Mouse (Mus musculus): ENCODE measurements around the gene Cnga1. TPM values are rescaled to one million over a fixed set of nuclear protein-coding genes. Genes with fewer than 3 reads are reported as not detected.

Cnga1 gene
- polyA plus RNA-seq, 1 experiment from 2014 or later, result not detected

DNA sequence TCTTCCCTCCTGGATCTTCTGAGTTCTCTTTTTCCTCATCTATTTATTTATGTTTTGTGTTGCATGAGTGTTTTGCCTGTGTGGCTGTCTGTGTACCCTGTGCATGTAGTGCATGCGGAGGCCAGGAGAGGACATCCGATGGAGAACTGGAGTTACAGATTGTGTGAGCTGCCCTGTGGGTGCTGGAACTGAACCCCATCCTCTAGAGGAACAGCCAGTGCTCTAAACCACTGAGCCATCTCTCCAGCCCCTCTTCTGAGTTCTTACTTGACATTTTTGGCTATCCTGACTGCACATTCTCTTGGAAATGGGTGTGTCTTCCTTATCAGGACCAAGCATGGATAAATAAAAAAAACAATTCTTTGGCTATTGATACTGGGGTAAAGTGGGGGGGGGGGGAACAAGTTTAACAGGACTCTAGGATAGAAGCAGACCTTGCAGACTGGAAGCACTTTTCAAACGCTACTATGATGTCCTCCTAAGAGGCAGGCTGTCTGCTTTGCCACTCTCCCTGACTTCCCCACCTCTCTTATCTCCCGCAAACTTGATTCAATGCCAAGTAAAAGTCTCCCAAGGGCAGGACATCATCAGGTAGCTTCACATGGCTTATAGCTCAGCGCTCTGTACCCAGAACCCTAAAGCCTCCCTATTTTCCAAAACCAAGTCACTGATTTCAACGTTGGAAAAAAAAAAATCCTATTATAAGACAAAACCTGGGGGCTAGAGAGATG is 17.1 kb upstream of the Cnga1 start:
- no peaks in the 10 kb centered on the region for H3K36me3 ChIP-seq
- WGBS (ENCODE audit: insufficient replicate concordance), result 41% methylated on average over 6 of the region's 6 CpGs

GRCm38 (mm10) chr5:72658375-72658774 is 14.3 kb upstream of the Cnga1 start:
- no peak overlapping the region for H3K4me2 ChIP-seq
- peaks cover 14% of the 10 kb centered on the region for H3K4me1 ChIP-seq (replicated peaks)
- ATAC-seq (ENCODE audit: low read depth), result no peak
- no peaks in the 10 kb centered on the region for H3K9me3 ChIP-seq (replicated peaks)
- H3K4me3 ChIP-seq (replicated peaks), result no peak overlapping the region
- H3K27me3 ChIP-seq, result no peaks in the 10 kb centered on the region
- no peak for DNase-seq
- WGBS (ENCODE audit: insufficient replicate concordance), result 71% methylated on average over 13 of the region's 13 CpGs
- no peak overlapping the region for H3K27ac ChIP-seq
- H3K36me3 ChIP-seq, result no peaks in the 10 kb centered on the region
- no peak overlapping the region for H3K9ac ChIP-seq

More for the DNA sequence above, 17.1 kb upstream of the Cnga1 start:
- ATAC-seq (ENCODE audit: low read depth), result peak; percentile 55; the same call in 1 of the 2 replicates
- Histone ChIP-seq H3K4me2 (no peak overlapping the region), H3K9me3 (replicated peaks) (no peaks in the 10 kb centered on the region), H3K27ac (no peak overlapping the region), H3K4me1 (replicated peaks) (peaks cover 21% of the 10 kb centered on the region), H3K4me3 (replicated peaks) (no peak overlapping the region), H3K9ac (no peak overlapping the region), H3K27me3 (no peaks in the 10 kb centered on the region)
- no peak for DNase-seq

DNA sequence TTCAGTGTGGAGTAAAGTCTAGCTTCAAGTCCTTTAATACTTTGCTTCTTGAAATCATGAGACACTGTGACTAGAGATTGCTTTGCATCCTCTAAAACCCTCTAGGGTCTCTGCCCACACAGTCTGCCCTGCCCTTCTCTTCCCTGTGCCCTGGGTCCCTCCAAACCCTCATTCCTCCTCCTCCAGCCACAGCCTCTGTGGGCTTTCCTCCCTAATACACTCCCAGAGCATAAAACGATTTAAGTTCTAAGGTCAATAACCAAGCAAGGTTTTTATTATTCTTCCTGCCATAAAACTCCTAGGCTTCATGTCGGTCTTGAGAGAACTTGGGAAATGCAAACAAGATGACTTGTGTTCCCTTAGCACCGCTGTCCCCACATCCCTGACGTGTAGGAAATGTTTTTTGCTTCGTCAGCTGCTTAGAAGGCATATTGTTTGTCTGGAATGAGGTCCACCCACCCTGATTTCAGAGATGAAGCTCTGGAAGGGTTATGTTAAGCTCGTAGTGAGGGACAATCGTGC is 12.3 kb upstream of the Cnga1 start:
- H3K9me3 ChIP-seq (replicated peaks), result no peaks in the 10 kb centered on the region
- H3K4me1 ChIP-seq (replicated peaks), result peaks cover 10% of the 10 kb centered on the region
- H3K27me3 ChIP-seq, result no peaks in the 10 kb centered on the region
- H3K36me3 ChIP-seq, result no peaks in the 10 kb centered on the region
- DNase-seq (no peak), ATAC-seq (ENCODE audit: low read depth) (no peak)
- no peak overlapping the region for H3K4me2 ChIP-seq
- H3K27ac ChIP-seq, result no peak overlapping the region
- H3K4me3 ChIP-seq (replicated peaks), result no peak overlapping the region
- no peak overlapping the region for H3K9ac ChIP-seq
- WGBS (ENCODE audit: insufficient replicate concordance), result 41% methylated on average over 7 of the region's 7 CpGs

DNA sequence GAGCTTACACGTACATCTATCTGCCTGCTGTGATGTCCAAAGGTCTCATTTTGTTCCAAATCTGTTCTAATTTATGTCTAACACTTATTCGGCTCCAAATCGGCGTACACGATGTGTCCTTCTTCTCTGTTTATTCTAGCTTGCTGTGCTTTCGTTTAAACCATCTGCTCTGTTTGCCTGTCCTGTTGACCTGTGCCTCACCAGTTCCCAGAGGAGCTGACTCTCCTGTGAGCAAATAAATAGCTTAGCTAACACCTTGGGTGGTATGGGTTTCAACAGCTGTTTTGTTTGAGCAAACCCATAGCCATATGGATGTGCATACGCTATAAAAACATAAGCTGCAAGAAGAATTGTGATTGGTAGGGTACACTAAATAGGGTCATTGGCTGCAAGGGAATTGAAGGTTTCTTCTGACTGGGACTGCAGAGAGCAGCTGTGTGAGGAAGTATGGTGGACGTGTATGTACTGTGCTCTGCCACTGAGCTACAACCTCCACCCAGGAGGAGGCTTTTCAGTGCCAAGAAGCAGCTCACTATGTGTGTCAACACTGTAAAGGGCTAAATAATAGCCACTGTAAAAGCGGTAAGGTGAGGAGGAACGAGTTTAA is 9.1 kb upstream of the Cnga1 start:
- no peak overlapping the region for H3K9ac ChIP-seq
- ATAC-seq (ENCODE audit: low read depth) (peak; percentile 45; the same call in 1 of the 2 replicates), DNase-seq (no peak)
- H3K36me3 ChIP-seq, result no peaks in the 10 kb centered on the region
- peaks cover 16% of the 10 kb centered on the region; the same call in 1 of the 2 replicates for H3K27me3 ChIP-seq
- peaks cover 5% of the 10 kb centered on the region; the same call in 1 of the 2 replicates for H3K4me1 ChIP-seq (replicated peaks)
- WGBS (ENCODE audit: insufficient replicate concordance), result 58% methylated on average over 10 of the region's 10 CpGs
- H3K4me2 ChIP-seq, result no peak overlapping the region
- no peaks in the 10 kb centered on the region for H3K9me3 ChIP-seq (replicated peaks)
- H3K4me3 ChIP-seq (replicated peaks), result no peak overlapping the region
- no peak overlapping the region; the same call in 1 of the 2 replicates for H3K27ac ChIP-seq

DNA sequence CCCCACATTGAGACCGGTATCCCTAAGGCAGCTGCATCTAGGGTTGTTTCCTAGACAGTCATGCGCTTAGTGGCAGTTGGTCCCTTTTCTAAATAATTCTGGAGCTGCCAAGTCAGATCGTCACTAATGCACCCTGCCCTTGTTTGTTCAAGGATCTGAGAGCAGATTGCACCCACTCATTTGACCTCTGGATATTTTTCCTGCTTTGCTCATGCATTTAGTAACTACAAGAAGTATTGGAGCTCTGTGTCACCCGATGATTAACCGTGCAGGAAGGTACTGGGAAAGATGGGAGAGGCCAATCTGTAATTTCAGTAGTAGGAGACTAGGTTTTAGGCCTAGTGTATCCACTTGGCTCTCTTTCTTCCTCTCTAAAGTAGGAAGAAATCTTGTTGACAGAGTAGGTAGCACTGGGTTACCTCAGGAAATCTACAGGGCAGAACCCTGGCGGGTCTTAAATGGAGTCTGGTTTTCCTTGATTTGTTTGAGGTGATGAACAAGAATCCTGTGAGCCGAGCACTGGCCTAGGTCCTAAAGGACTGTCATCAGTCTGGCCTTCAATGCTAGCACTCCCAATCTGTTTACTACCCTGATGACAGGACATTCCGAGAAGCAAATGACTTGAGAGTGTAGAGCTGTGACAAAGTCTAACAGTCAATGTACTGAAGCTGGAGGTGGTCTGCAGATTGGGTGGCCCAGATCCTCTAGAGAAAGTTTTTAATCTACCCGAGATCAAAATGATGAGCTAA is 5.1 kb upstream of the Cnga1 start:
- peaks cover 34% of the 10 kb centered on the region for H3K27me3 ChIP-seq
- no peak overlapping the region for H3K27ac ChIP-seq
- no peaks in the 10 kb centered on the region for H3K9me3 ChIP-seq (replicated peaks)
- H3K4me1 ChIP-seq (replicated peaks), result peaks cover 16% of the 10 kb centered on the region
- 0 out of 2 replicates have a peak, but pooled peaks have one; percentile 22 for ATAC-seq (ENCODE audit: low read depth)
- WGBS (ENCODE audit: insufficient replicate concordance), result 64% methylated on average over 9 of the region's 9 CpGs
- no peak overlapping the region for H3K9ac ChIP-seq
- H3K4me3 ChIP-seq (replicated peaks), result no peak overlapping the region
- H3K4me2 ChIP-seq, result peak overlapping the region; percentile 80; the same call in 1 of the 2 replicates
- no peaks in the 10 kb centered on the region for H3K36me3 ChIP-seq
- DNase-seq, result no peak

- peak overlapping the region; percentile 59 for H3K4me3 ChIP-seq (replicated peaks)
- 6% methylated on average over 18 of the region's 18 CpGs for WGBS (ENCODE audit: insufficient replicate concordance)
- no peaks in the 10 kb centered on the region for H3K36me3 ChIP-seq
- no peaks in the 10 kb centered on the region for H3K9me3 ChIP-seq (replicated peaks)
- H3K4me1 ChIP-seq (replicated peaks), result peaks cover 16% of the 10 kb centered on the region
- no peak overlapping the region for H3K27ac ChIP-seq
- peak overlapping the region; percentile 80 for H3K4me2 ChIP-seq
- ATAC-seq (ENCODE audit: low read depth) (peak; percentile 60), DNase-seq (no peak)
- peak overlapping the region; percentile 50 for H3K9ac ChIP-seq
- H3K27me3 ChIP-seq, result peaks cover 34% of the 10 kb centered on the region
Observed at GRCm38 (mm10) chr5:72647958-72648595, 4.0 kb upstream of the Cnga1 start.

GRCm38 (mm10) chr5:72647418-72647907 is 3.4 kb upstream of the Cnga1 start, which contains the start of gene Nipal1:
Gene Nipal1, plus strand, starts transcription at chr5:72647795.
- DNase-seq (peak; percentile 63), ATAC-seq (ENCODE audit: low read depth) (peak; percentile 86)
- no peaks in the 10 kb centered on the region for H3K9me3 ChIP-seq (replicated peaks)
- peak within 1 kb of the TSS; percentile 80 for H3K4me2 ChIP-seq
- WGBS (ENCODE audit: insufficient replicate concordance), result under 1% methylated on average over 25 of the region's 25 CpGs
- H3K4me1 ChIP-seq (replicated peaks), result peaks cover 16% of the 10 kb centered on the region
- H3K27ac ChIP-seq, result no peak within 1 kb of the TSS
- peaks cover 34% of the 10 kb centered on the region for H3K27me3 ChIP-seq
- H3K36me3 ChIP-seq, result no peaks in the 10 kb centered on the region
- H3K4me3 ChIP-seq (replicated peaks), result peak within 1 kb of the TSS; percentile 59
- H3K9ac ChIP-seq, result peak within 1 kb of the TSS; percentile 50

DNA sequence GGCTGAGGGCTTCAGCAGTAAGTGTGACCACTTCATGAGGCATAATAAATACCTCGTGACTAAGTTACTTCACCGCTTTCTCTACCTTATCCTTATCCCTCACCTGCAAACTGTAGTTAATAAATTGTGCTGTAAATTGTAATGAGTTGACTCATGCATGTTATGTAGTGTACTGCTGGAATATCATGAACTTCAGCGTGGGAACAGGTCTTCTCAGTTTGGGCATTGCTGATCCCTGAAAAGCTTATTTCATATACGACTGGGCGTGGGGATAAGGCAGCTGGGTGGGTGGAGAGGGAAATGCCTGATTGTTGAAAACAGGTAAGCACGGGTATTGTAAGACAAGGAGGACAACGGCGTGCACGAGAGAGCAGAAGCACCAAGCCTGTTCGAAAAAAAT is 2.9 kb upstream of the Cnga1 start:
- DNase-seq, result no peak
- peak overlapping the region; percentile 80 for H3K4me2 ChIP-seq
- no peaks in the 10 kb centered on the region for H3K9me3 ChIP-seq (replicated peaks)
- ATAC-seq (ENCODE audit: low read depth), result no peak
- 28% methylated on average over 10 of the region's 10 CpGs for WGBS (ENCODE audit: insufficient replicate concordance)
- no peak overlapping the region for H3K27ac ChIP-seq
- no peak overlapping the region for H3K9ac ChIP-seq
- peaks cover 16% of the 10 kb centered on the region for H3K4me1 ChIP-seq (replicated peaks)
- H3K27me3 ChIP-seq, result peaks cover 34% of the 10 kb centered on the region
- no peaks in the 10 kb centered on the region for H3K36me3 ChIP-seq
- H3K4me3 ChIP-seq (replicated peaks), result peak overlapping the region; percentile 59

GRCm38 (mm10) chr5:72646131-72646530 is 2.1 kb upstream of the Cnga1 start:
- H3K27me3 ChIP-seq, result peaks cover 34% of the 10 kb centered on the region
- H3K36me3 ChIP-seq, result no peaks in the 10 kb centered on the region
- ATAC-seq (ENCODE audit: low read depth) (no peak), DNase-seq (no peak)
- no peak overlapping the region for H3K9ac ChIP-seq
- H3K4me3 ChIP-seq (replicated peaks), result no peak overlapping the region
- peaks cover 16% of the 10 kb centered on the region for H3K4me1 ChIP-seq (replicated peaks)
- H3K4me2 ChIP-seq, result no peak overlapping the region
- no peaks in the 10 kb centered on the region for H3K9me3 ChIP-seq (replicated peaks)
- H3K27ac ChIP-seq, result no peak overlapping the region
- WGBS (ENCODE audit: insufficient replicate concordance), result 31% methylated on average over 10 of the region's 10 CpGs

DNA sequence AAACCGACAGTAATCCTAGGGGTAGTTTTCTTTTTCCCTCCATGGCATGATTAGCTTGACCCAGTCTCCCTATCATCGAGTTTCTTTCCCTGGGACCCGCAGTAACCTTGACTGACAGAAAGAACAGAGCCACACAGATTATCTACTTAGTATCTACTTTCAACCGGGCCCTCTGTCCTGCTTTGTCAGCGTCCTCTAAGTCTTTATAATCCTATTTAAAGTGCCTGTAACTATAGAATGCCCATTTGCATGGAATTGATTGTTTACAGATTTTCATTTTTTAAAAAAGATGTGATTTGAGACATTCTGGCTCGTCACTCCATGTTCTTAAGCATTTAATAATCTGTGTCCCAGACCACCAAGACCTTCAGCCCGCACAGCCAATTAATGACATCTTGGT is 420 bp downstream of the Cnga1 start:
- no peak overlapping the region for H3K27ac ChIP-seq
- H3K27me3 ChIP-seq, result peaks cover 23% of the 10 kb centered on the region
- H3K9ac ChIP-seq, result no peak overlapping the region
- H3K4me1 ChIP-seq (replicated peaks), result peaks cover 16% of the 10 kb centered on the region
- no peaks in the 10 kb centered on the region for H3K9me3 ChIP-seq (replicated peaks)
- 48% methylated on average over 7 of the region's 7 CpGs for WGBS (ENCODE audit: insufficient replicate concordance)
- no peak for DNase-seq
- no peak overlapping the region for H3K4me2 ChIP-seq
- no peak overlapping the region for H3K4me3 ChIP-seq (replicated peaks)
- H3K36me3 ChIP-seq, result no peaks in the 10 kb centered on the region
- ATAC-seq (ENCODE audit: low read depth), result no peak
